Mouse (Mus musculus): Measurements from ENCODE around the gene Epas1. TPM values are rescaled to one million over a fixed set of nuclear protein-coding genes. Genes with fewer than 3 reads are reported as not detected.

Epas1 gene
- polyA plus RNA-seq, 1 experiment from 2014 or later, result 8.1 TPM

DNA sequence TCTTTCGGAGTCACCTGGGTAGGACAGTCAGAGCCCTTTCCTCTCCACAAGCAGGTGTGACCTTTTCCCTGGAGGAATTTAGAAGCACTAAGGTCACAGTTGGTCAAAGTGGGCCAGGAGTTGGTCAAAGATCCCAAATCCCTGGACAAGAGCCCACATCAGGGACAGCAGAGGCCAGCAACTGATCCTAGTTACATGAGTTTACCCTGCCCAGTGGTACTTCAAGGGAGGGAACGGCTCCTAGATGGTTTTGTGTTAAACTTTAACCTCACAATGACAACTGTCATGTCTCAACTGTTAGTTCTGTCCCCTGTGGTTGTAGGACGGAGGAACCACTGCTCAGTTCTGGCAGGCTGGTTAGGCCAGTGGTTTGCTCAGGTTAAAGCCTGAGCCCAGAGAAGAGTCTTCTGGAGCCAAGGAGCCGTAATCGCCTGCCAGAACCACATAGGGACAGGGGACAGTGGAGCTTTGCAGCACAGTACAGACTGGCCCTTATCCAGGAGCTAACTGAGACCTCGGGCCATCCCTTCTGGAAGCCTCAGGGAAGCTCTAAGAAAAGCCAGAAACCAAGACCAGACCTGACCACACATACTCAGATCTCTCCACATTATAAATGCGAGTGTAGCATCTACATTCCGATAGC, 12.4 kb downstream of the Epas1 start:
- Histone ChIP-seq H3K4me1 (replicated peaks; ENCODE audit: control insufficient read depth, insufficient read depth, low read length) (peaks cover 5% of the 10 kb centered on the region; the same call in 1 of the 2 replicates), H3K27ac (ENCODE audit: low read depth, low read length) (no peak overlapping the region), H3K9me3 (ENCODE audit: control insufficient read depth, low read length) (no peaks in the 10 kb centered on the region), H3K4me2 (no peak overlapping the region), H3K4me3 (ENCODE audit: low read depth, low read length) (no peak overlapping the region), H3K36me3 (ENCODE audit: control insufficient read depth, insufficient read depth, low read length) (no peaks in the 10 kb centered on the region), H3K27me3 (replicated peaks; ENCODE audit: control insufficient read depth, insufficient read depth, low read length) (no peaks in the 10 kb centered on the region), H3K9ac (ENCODE audit: low read depth, low read length) (no peak overlapping the region)
- WGBS, result 81% methylated on average over 8 of the region's 8 CpGs
- DNase-seq (ENCODE audit: low spot score) (no peak), ATAC-seq (replicated peaks; ENCODE audit: low FRiP score) (no peak)

DNA sequence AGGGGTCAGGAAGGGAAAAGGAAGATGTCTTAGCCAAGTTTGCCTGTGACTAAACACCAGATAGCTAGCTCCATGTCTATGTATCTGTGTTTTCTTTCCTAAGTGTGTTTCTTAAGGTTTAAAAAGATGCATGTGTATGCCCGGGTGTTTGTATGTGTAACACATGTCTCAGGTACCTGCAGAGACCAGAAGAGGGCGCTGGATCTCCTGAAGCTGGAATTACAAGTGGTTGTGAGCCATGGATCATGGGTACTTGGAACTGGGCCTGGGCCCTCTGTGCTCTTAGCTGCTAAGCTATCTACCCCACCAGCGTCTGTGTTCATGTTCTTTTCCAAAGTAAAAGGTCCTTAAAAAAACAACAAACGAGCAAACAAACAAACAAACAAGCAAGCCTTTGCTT, 12.9 kb downstream of the Epas1 start:
- Histone ChIP-seq H3K4me1 (replicated peaks; ENCODE audit: control insufficient read depth, insufficient read depth, low read length) (peaks cover 5% of the 10 kb centered on the region; the same call in 1 of the 2 replicates), H3K4me2 (no peak overlapping the region), H3K36me3 (ENCODE audit: control insufficient read depth, insufficient read depth, low read length) (no peaks in the 10 kb centered on the region), H3K9ac (ENCODE audit: low read depth, low read length) (no peak overlapping the region), H3K27ac (ENCODE audit: low read depth, low read length) (no peak overlapping the region), H3K9me3 (ENCODE audit: control insufficient read depth, low read length) (no peaks in the 10 kb centered on the region), H3K27me3 (replicated peaks; ENCODE audit: control insufficient read depth, insufficient read depth, low read length) (no peaks in the 10 kb centered on the region), H3K4me3 (ENCODE audit: low read depth, low read length) (no peak overlapping the region)
- ATAC-seq (replicated peaks; ENCODE audit: low FRiP score) (no peak), DNase-seq (ENCODE audit: low spot score) (no peak)
- 88% methylated on average over 4 of the region's 4 CpGs for WGBS

DNA sequence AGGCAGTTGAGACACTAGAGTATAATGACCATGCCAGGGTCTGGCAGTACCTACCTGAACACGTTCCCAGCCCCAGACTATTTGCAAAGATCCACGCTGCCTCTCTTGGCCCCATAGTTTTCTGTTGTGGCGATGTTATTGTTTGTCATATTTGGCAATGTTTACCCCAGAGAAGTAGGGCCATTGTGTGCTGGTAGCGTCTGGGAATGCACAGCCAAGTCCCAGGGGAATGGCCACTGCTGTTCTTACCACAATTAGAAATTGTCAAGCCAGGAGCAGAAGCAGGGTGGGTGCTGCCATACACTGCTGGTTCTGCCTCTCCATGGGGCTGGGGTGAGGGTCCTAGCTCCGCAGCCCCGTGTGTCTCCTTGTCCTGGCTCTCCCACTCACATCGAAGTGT, 15.1 kb downstream of the Epas1 start:
- DNase-seq (ENCODE audit: low spot score), result no peak
- Histone ChIP-seq H3K27ac (ENCODE audit: low read depth, low read length) (no peak overlapping the region), H3K4me2 (no peak overlapping the region), H3K36me3 (ENCODE audit: control insufficient read depth, insufficient read depth, low read length) (no peaks in the 10 kb centered on the region), H3K4me1 (replicated peaks; ENCODE audit: control insufficient read depth, insufficient read depth, low read length) (peaks cover 5% of the 10 kb centered on the region; the same call in 1 of the 2 replicates), H3K9me3 (ENCODE audit: control insufficient read depth, low read length) (no peaks in the 10 kb centered on the region), H3K4me3 (ENCODE audit: low read depth, low read length) (no peak overlapping the region), H3K9ac (ENCODE audit: low read depth, low read length) (no peak overlapping the region), H3K27me3 (replicated peaks; ENCODE audit: control insufficient read depth, insufficient read depth, low read length) (no peaks in the 10 kb centered on the region)
- 80% methylated on average over 7 of the region's 7 CpGs for WGBS
- ATAC-seq (replicated peaks; ENCODE audit: low FRiP score), result no peak

DNA sequence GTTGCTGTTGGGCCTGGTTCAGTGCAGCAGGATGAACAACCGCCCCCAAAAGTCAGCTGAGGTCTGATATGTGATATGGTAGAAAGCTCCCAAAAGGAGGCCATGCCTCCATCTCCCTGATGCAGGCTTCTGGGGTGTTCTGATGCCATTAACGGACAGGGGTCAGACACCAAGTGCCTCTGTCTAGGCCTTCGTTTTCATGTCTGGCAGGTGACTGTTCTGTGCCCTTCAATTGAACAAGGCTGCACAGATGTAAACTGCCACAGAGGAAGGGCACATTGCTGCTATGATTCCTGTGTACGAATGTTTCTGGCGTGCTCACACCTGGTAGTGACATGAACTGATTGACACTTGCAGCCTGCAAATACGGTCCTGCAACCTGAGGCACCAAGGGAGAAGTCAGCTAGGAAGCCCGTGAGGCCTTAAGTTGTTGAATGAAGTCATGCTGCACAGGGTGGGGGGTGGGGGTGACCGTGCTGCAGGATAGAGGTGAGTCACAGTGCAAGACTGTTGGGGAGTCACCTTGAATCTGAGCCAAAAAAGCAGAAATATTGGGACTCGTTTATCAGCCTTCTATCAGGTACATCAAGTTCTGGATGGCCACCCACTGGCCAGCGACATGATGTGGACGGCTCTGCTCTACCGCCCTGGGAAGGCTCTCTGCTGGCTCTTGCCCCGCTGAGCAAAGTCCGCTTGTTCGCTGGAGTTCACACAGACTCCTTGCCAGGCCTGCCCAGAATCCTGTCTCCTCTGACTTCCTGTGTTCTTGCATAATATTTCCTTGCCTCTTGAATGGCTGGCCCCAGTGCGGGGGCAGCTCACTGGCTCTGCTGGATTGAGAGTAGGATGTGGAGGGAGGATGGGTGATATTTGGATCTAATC, 16.1 kb downstream of the Epas1 start:
- Histone ChIP-seq H3K9me3 (ENCODE audit: control insufficient read depth, low read length) (no peaks in the 10 kb centered on the region), H3K4me1 (replicated peaks; ENCODE audit: control insufficient read depth, insufficient read depth, low read length) (peaks cover 5% of the 10 kb centered on the region; the same call in 1 of the 2 replicates), H3K27me3 (replicated peaks; ENCODE audit: control insufficient read depth, insufficient read depth, low read length) (no peaks in the 10 kb centered on the region), H3K9ac (ENCODE audit: low read depth, low read length) (no peak overlapping the region), H3K27ac (ENCODE audit: low read depth, low read length) (0 out of 2 replicates have a peak overlapping the region, but pooled peaks have one; percentile 33), H3K4me2 (no peak overlapping the region), H3K36me3 (ENCODE audit: control insufficient read depth, insufficient read depth, low read length) (no peaks in the 10 kb centered on the region), H3K4me3 (ENCODE audit: low read depth, low read length) (no peak overlapping the region)
- DNase-seq (ENCODE audit: low spot score) (no peak), ATAC-seq (replicated peaks; ENCODE audit: low FRiP score) (peak; percentile 45)
- 56% methylated on average over 16 of the region's 16 CpGs for WGBS

DNA sequence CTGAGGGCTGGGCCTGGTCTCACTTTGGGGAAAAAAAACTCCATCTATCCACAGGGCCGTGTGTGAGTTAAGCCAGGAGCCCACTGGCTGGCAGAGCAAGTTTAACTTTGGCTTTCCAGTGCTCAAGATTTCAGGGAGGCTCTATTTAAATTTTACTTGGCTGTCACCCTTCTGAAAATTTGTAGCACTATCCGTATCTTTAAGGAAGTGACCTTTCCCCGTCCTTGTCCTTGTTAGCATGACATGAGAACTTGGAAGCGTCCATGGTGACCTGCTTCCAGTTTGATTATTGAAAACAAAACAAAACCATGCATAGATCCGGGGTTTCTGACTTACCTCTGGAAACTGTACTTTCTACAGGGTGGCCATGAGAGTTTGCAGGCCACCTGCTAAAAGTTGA, 17.3 kb downstream of the Epas1 start:
- Histone ChIP-seq H3K9ac (ENCODE audit: low read depth, low read length) (no peak overlapping the region), H3K36me3 (ENCODE audit: control insufficient read depth, insufficient read depth, low read length) (no peaks in the 10 kb centered on the region), H3K4me1 (replicated peaks; ENCODE audit: control insufficient read depth, insufficient read depth, low read length) (peaks cover 5% of the 10 kb centered on the region; the same call in 1 of the 2 replicates), H3K27ac (ENCODE audit: low read depth, low read length) (no peak overlapping the region), H3K4me3 (ENCODE audit: low read depth, low read length) (no peak overlapping the region), H3K9me3 (ENCODE audit: control insufficient read depth, low read length) (no peaks in the 10 kb centered on the region), H3K27me3 (replicated peaks; ENCODE audit: control insufficient read depth, insufficient read depth, low read length) (no peaks in the 10 kb centered on the region), H3K4me2 (no peak overlapping the region)
- DNase-seq (ENCODE audit: low spot score) (no peak), ATAC-seq (replicated peaks; ENCODE audit: low FRiP score) (no peak)
- 61% methylated on average over 5 of the region's 5 CpGs for WGBS

DNA sequence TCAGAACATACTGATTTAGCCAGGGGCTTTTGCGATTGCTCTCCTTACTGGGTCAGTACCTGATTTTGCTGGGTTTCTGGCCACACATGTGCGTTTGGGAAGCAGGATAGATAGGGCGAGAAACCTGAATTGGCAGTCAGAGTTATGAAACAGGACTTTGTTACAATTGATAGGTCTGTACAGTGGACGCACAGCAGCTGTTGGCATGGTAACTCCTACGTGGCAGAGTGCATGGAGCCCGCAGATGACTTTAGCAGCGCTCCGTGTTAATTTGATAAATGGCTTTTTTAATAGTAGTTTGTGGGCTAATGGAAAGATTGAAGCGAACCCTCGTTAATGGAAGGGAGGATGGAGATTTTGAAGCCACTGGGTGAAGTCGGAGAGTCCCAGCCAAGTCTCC, 18.5 kb downstream of the Epas1 start:
- Histone ChIP-seq H3K27ac (ENCODE audit: low read depth, low read length) (no peak overlapping the region), H3K4me1 (replicated peaks; ENCODE audit: control insufficient read depth, insufficient read depth, low read length) (peaks cover 5% of the 10 kb centered on the region; the same call in 1 of the 2 replicates), H3K4me2 (no peak overlapping the region), H3K9me3 (ENCODE audit: control insufficient read depth, low read length) (no peaks in the 10 kb centered on the region), H3K4me3 (ENCODE audit: low read depth, low read length) (no peak overlapping the region), H3K36me3 (ENCODE audit: control insufficient read depth, insufficient read depth, low read length) (no peaks in the 10 kb centered on the region), H3K9ac (ENCODE audit: low read depth, low read length) (no peak overlapping the region), H3K27me3 (replicated peaks; ENCODE audit: control insufficient read depth, insufficient read depth, low read length) (no peaks in the 10 kb centered on the region)
- DNase-seq (ENCODE audit: low spot score) (no peak), ATAC-seq (replicated peaks; ENCODE audit: low FRiP score) (no peak)
- 71% methylated on average over 11 of the region's 11 CpGs for WGBS

DNA sequence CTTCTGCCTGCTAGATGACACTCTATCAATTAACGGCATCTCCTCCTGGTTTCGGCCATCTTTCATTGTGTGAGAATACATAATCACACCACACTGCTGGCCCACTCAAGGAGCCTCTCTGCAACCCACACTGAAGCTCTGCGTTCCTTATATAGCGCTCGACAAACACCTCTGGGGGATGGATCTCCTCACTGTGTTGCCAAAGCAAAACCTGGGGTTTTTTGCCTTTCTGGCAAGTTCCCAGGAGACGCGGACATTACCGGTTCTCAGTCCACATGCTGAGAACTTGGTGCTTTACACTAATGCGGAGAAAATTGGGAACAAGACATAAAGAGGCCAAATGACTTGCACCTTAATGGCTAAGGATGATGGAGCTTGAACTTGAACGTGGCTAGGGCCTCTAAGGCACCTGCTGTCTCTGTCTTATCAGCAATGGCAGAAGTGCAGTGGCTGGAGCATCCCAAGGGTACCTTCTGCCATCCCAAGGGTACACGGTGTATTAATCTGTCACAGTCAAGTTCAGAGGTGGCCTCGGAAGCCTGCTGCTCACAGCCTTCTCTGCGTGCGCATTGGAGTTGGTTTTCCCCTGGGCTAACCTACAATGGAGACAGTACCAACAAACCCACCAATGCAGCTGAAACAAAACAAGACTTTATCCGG, 19.6 kb downstream of the Epas1 start:
- H3K36me3 ChIP-seq (ENCODE audit: control insufficient read depth, insufficient read depth, low read length), result no peaks in the 10 kb centered on the region
- ATAC-seq (replicated peaks; ENCODE audit: low FRiP score), result no peak
- no peak for DNase-seq (ENCODE audit: low spot score)
- no peak overlapping the region for H3K4me3 ChIP-seq (ENCODE audit: low read depth, low read length)
- no peak overlapping the region for H3K9ac ChIP-seq (ENCODE audit: low read depth, low read length)
- WGBS, result 89% methylated on average over 15 of the region's 15 CpGs
- H3K4me1 ChIP-seq (replicated peaks; ENCODE audit: control insufficient read depth, insufficient read depth, low read length), result peaks cover 5% of the 10 kb centered on the region; the same call in 1 of the 2 replicates
- H3K27me3 ChIP-seq (replicated peaks; ENCODE audit: control insufficient read depth, insufficient read depth, low read length), result no peaks in the 10 kb centered on the region
- no peaks in the 10 kb centered on the region for H3K9me3 ChIP-seq (ENCODE audit: control insufficient read depth, low read length)
- H3K27ac ChIP-seq (ENCODE audit: low read depth, low read length), result no peak overlapping the region
- no peak overlapping the region for H3K4me2 ChIP-seq

DNA sequence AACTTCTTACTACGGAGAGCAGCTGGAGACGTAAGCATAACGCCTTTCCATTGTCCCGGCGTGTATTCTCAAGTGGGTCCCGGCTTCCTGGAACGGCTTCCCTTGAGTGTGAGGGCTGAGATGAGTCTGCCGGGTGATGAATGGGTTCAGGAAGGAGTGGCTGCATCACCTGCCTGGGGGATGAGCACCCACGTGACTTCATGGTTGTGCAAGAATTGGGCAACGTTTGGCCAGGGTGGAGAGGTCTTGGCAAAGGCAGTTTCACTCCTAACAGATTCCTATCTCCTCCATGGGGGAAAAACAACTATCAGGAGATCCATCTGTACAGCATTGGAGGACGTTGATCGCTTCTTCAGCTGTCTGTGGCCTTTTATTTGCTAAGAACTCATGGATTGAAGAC, 23.0 kb downstream of the Epas1 start:
- H3K9me3 ChIP-seq (ENCODE audit: control insufficient read depth, low read length), result no peaks in the 10 kb centered on the region
- H3K4me1 ChIP-seq (replicated peaks; ENCODE audit: control insufficient read depth, insufficient read depth, low read length), result no peaks in the 10 kb centered on the region
- no peak overlapping the region for H3K4me2 ChIP-seq
- no peaks in the 10 kb centered on the region for H3K27me3 ChIP-seq (replicated peaks; ENCODE audit: control insufficient read depth, insufficient read depth, low read length)
- H3K9ac ChIP-seq (ENCODE audit: low read depth, low read length), result no peak overlapping the region
- WGBS, result 76% methylated on average over 12 of the region's 12 CpGs
- ATAC-seq (replicated peaks; ENCODE audit: low FRiP score) (no peak), DNase-seq (ENCODE audit: low spot score) (no peak)
- no peak overlapping the region for H3K4me3 ChIP-seq (ENCODE audit: low read depth, low read length)
- H3K27ac ChIP-seq (ENCODE audit: low read depth, low read length), result no peak overlapping the region
- H3K36me3 ChIP-seq (ENCODE audit: control insufficient read depth, insufficient read depth, low read length), result no peaks in the 10 kb centered on the region

Data from liver, embryonic 11.5 days (tissue).